Mouse (Mus musculus) olfactory bulb, adult 2 months (tissue): ENCODE data around the gene Suclg2. TPM values are rescaled to one million over a fixed set of nuclear protein-coding genes. Genes with fewer than 3 reads are reported as not detected.

ENCODE experiments used
- H3K27ac ChIP-seq: fragments of 200-500 bp; 2 replicates; pipeline ENCODE4 v1.5.1; 2012; ENCODE audit warnings: low read depth, low read length; ENCODE audit not compliant: insufficient read depth
- H3K4me1 ChIP-seq: fragments of 200-500 bp; 2 replicates; pipeline ENCODE4 v1.6.1; 2012; ENCODE audit warnings: low read length; ENCODE audit not compliant: control insufficient read depth, insufficient read depth
- H3K4me3 ChIP-seq: fragments of 200-500 bp; 2 replicates; pipeline ENCODE4 v1.5.1; 2012; ENCODE audit warnings: mild to moderate bottlenecking, low read depth, low read length, moderate library complexity; ENCODE audit not compliant: insufficient read depth
- CTCF ChIP-seq: fragments of 200-500 bp; IDR thresholded peaks from 2 replicates; pipeline ENCODE4 v1.5.1; 2012; ENCODE audit warnings: low read depth, mild to moderate bottlenecking, low read length, moderate library complexity; ENCODE audit not compliant: insufficient read depth
- POLR2A ChIP-seq: fragments of 200-500 bp; IDR thresholded peaks from 2 replicates; pipeline ENCODE4 v1.6.1; 2012; ENCODE audit warnings: mild to moderate bottlenecking, low read depth, low read length, moderate library complexity; ENCODE audit not compliant: insufficient read depth
- WGBS: fragments of 180-500 bp; shearing (Covaris S2); methylation state at CpG from one replicate; pipeline ENCODE4 v1.1.7; 2018; 5-methylcytosine and 5-hydroxymethylcytosine counted together
- polyA plus RNA-seq: library from polyadenylated mRNA; stranded (reverse); fragments of >200 nt; gene quantifications from 2 replicates; pipeline ENCODE4 v1.2.4, GENCODE M21; 2012; ENCODE audit warnings: low replicate concordance; ENCODE audit not compliant: missing spikeins, insufficient read depth, insufficient read length

Gene Suclg2
- polyA plus RNA-seq, 1 experiment = not detected

- Histone ChIP-seq H3K4me1 (peaks cover 4% of the 10 kb centered on the region; the same call in 1 of the 2 replicates), H3K4me3 (peak overlapping the region; percentile 21), H3K27ac (no peak overlapping the region)
- WGBS = no CpG with 5 or more reads among the region's 1 CpGs
- no peak for TF ChIP-seq CTCF
- no peak for TF ChIP-seq POLR2A
Measured at GRCm38 (mm10) chr6:95718969-95719333, 351 bp upstream of the Suclg2 start.

- no peak for TF ChIP-seq POLR2A
- TF ChIP-seq CTCF = no peak
Measured at GRCm38 (mm10) chr6:95717071-95717470, 1.5 kb downstream of the Suclg2 start.

GRCm38 (mm10) chr6:95716476-95716875, 2.1 kb downstream of the Suclg2 start:
- H3K4me3 ChIP-seq = no peak overlapping the region
- no peak for TF ChIP-seq CTCF
- no peak overlapping the region for H3K27ac ChIP-seq
- H3K4me1 ChIP-seq = peaks cover 6% of the 10 kb centered on the region; the same call in 1 of the 2 replicates
- WGBS = 98% methylated on average over 5 of the region's 5 CpGs

More at GRCm38 (mm10) chr6:95717071-95717470, 1.5 kb downstream of the Suclg2 start:
- no peak overlapping the region for H3K4me3 ChIP-seq
- no peak overlapping the region for H3K27ac ChIP-seq
- H3K4me1 ChIP-seq = peaks cover 4% of the 10 kb centered on the region; the same call in 1 of the 2 replicates
- WGBS = 83% methylated on average over 3 of the region's 3 CpGs

GRCm38 (mm10) chr6:95713245-95713644, 5.4 kb downstream of the Suclg2 start:
- Histone ChIP-seq H3K4me3 (no peak overlapping the region), H3K4me1 (peaks cover 4% of the 10 kb centered on the region; the same call in 1 of the 2 replicates), H3K27ac (no peak overlapping the region)
- TF ChIP-seq POLR2A (no peak), CTCF (no peak)
- WGBS = 59% methylated on average over 5 of the region's 5 CpGs

GRCm38 (mm10) chr6:95712081-95712480, 6.5 kb downstream of the Suclg2 start:
- 87% methylated on average over 4 of the region's 4 CpGs for WGBS
- H3K27ac ChIP-seq = no peak overlapping the region
- no peak for TF ChIP-seq CTCF
- TF ChIP-seq POLR2A = no peak
- peaks cover 2% of the 10 kb centered on the region; the same call in 1 of the 2 replicates for H3K4me1 ChIP-seq
- no peak overlapping the region for H3K4me3 ChIP-seq

- no peak overlapping the region for H3K4me3 ChIP-seq
- peaks cover 2% of the 10 kb centered on the region; the same call in 1 of the 2 replicates for H3K4me1 ChIP-seq
- 82% methylated on average over 3 of the region's 3 CpGs for WGBS
- no peak overlapping the region for H3K27ac ChIP-seq
- TF ChIP-seq POLR2A (no peak), CTCF (no peak)
Measured at GRCm38 (mm10) chr6:95711671-95712070, 6.9 kb downstream of the Suclg2 start.

- TF ChIP-seq CTCF = no peak
- TF ChIP-seq POLR2A = no peak
- Histone ChIP-seq H3K4me1 (peaks cover 2% of the 10 kb centered on the region; the same call in 1 of the 2 replicates), H3K4me3 (no peak overlapping the region), H3K27ac (no peak overlapping the region)
- 95% methylated on average over 6 of the region's 6 CpGs for WGBS
Measured at GRCm38 (mm10) chr6:95710886-95711285, 7.7 kb downstream of the Suclg2 start.

GRCm38 (mm10) chr6:95709531-95709930, 9.1 kb downstream of the Suclg2 start:
- TF ChIP-seq POLR2A (no peak), CTCF (no peak)
- H3K4me1 ChIP-seq = peaks cover 2% of the 10 kb centered on the region; the same call in 1 of the 2 replicates
- no peak overlapping the region for H3K4me3 ChIP-seq
- H3K27ac ChIP-seq = no peak overlapping the region
- 65% methylated on average over 4 of the region's 4 CpGs for WGBS

- 65% methylated on average over 5 of the region's 5 CpGs for WGBS
- TF ChIP-seq CTCF (no peak), POLR2A (no peak)
- Histone ChIP-seq H3K4me1 (peaks cover 2% of the 10 kb centered on the region; the same call in 1 of the 2 replicates), H3K4me3 (no peak overlapping the region), H3K27ac (no peak overlapping the region)
Measured at GRCm38 (mm10) chr6:95709106-95709505, 9.5 kb downstream of the Suclg2 start.

- no peaks in the 10 kb centered on the region for H3K4me1 ChIP-seq
- no peak overlapping the region for H3K4me3 ChIP-seq
- WGBS = 88% methylated on average over 4 of the region's 4 CpGs
- no peak overlapping the region for H3K27ac ChIP-seq
- no peak for TF ChIP-seq POLR2A
- TF ChIP-seq CTCF = no peak
Measured at GRCm38 (mm10) chr6:95704626-95705025, 14.0 kb downstream of the Suclg2 start.

- Histone ChIP-seq H3K4me3 (no peak overlapping the region), H3K27ac (no peak overlapping the region), H3K4me1 (no peaks in the 10 kb centered on the region)
- 89% methylated on average over 9 of the region's 9 CpGs for WGBS
- TF ChIP-seq CTCF = no peak
- no peak for TF ChIP-seq POLR2A
Measured at GRCm38 (mm10) chr6:95702200-95702599, 16.4 kb downstream of the Suclg2 start.
